20 mouse cellular contexts compared by ENCODE assay signal in genomic region chr13:24909112-24909511, GRCm38 (mm10). TPM values are rescaled to one million over a fixed set of nuclear protein-coding genes. Genes with fewer than 3 reads are reported as not detected.
DNase-seq lines count a peak whose midpoint lies in the region; ATAC-seq and TF ChIP-seq lines count a peak whose summit lies in the region.
"Had no signal": no experiment of that assay in that cellular context is flagged by ENCODE, and none has a peak within 500 bp of the region (broad histone marks: within the 10 kb centered on the region; RNA-seq: fewer than 3 reads in every experiment).

No protein-coding gene starts in this region.

- H3K9me3 ChIP-seq in intestine, postnatal 0 days (ENCODE audit: control insufficient read depth): no peaks in the 10 kb centered on the region
- H3K9me3 ChIP-seq in intestine, embryonic 16.5 days (ENCODE audit: control insufficient read depth, low read length): no peaks in the 10 kb centered on the region
- no peaks in the 10 kb centered on the region for H3K9me3 ChIP-seq in midbrain, postnatal 0 days (ENCODE audit: low read length)
- no peaks in the 10 kb centered on the region for H3K9me3 ChIP-seq in midbrain, embryonic 11.5 days (ENCODE audit: control insufficient read depth, low read length)
- H3K9me3 ChIP-seq: forebrain, embryonic 10.5 days; heart, embryonic 15.5 days; liver, embryonic 15.5 days; midbrain, embryonic 10.5 days; neural tube, embryonic 12.5 days had no signal

- no peak for ATAC-seq in intestine, postnatal 0 days
- no peak for ATAC-seq in intestine, embryonic 16.5 days
- ATAC-seq in midbrain, postnatal 0 days (ENCODE audit: low FRiP score): no peak
- ATAC-seq in midbrain, embryonic 11.5 days (ENCODE audit: low FRiP score): no peak
- ATAC-seq in common myeloid progenitor, adult 5-6 weeks (replicated peaks; ENCODE audit: low read depth, poor library complexity, severe bottlenecking): peak; percentile 45; the same call in 1 of the 2 replicates

- H3K27me3 ChIP-seq in intestine, postnatal 0 days (replicated peaks; ENCODE audit: control insufficient read depth, insufficient read depth, low read length): no peaks in the 10 kb centered on the region
- H3K27me3 ChIP-seq in intestine, embryonic 16.5 days (replicated peaks; ENCODE audit: control insufficient read depth, insufficient read depth, low read length): no peaks in the 10 kb centered on the region
- no peaks in the 10 kb centered on the region for H3K27me3 ChIP-seq in midbrain, postnatal 0 days (ENCODE audit: insufficient read depth, low read length)
- H3K27me3 ChIP-seq in midbrain, embryonic 11.5 days (ENCODE audit: control insufficient read depth, insufficient read depth, low read length): no peaks in the 10 kb centered on the region
- H3K27me3 ChIP-seq: heart, embryonic 15.5 days; liver, embryonic 15.5 days; neural tube, embryonic 12.5 days had no signal

- H3K27ac ChIP-seq in intestine, postnatal 0 days (ENCODE audit: low read depth, low read length): no peak overlapping the region
- H3K27ac ChIP-seq in intestine, embryonic 16.5 days (ENCODE audit: low read length): no peak overlapping the region
- H3K27ac ChIP-seq in midbrain, postnatal 0 days (ENCODE audit: low read depth, low read length): no peak overlapping the region
- H3K27ac ChIP-seq in midbrain, embryonic 11.5 days (ENCODE audit: low read depth, low read length): no peak overlapping the region
- H3K27ac ChIP-seq: forebrain, embryonic 10.5 days; gastrocnemius, adult 2 months; heart, embryonic 15.5 days; liver, embryonic 15.5 days; midbrain, embryonic 10.5 days; neural tube, embryonic 12.5 days had no signal

- DNase-seq in midbrain, postnatal 0 days (ENCODE audit: low spot score): no peak
- DNase-seq in midbrain, embryonic 11.5 days (ENCODE audit: low spot score, missing footprints): no peak
- no peak for DNase-seq in gastrocnemius, postnatal 10 days
- no peak for DNase-seq in neural tube, embryonic 10.5 days (ENCODE audit: extremely low spot score, low spot score)
- DNase-seq: cerebellum, adult 9-11 months; gastrocnemius, adult 2 months; heart, adult 11 months; kidney, adult 8-10 months; kidney, postnatal 36 days; lung, postnatal 14 days; right cerebral cortex, postnatal 4 days had no signal

- H3K4me2 ChIP-seq in intestine, postnatal 0 days (replicated peaks; ENCODE audit: low read depth): no peak overlapping the region
- no peak overlapping the region for H3K4me2 ChIP-seq in intestine, embryonic 16.5 days (ENCODE audit: low read depth, low read length)
- no peak overlapping the region for H3K4me2 ChIP-seq in midbrain, postnatal 0 days (ENCODE audit: low read depth, low read length, poor library complexity, severe bottlenecking)
- H3K4me2 ChIP-seq in midbrain, embryonic 11.5 days: no peak overlapping the region
- H3K4me2 ChIP-seq: heart, embryonic 15.5 days; liver, embryonic 15.5 days; neural tube, embryonic 12.5 days had no signal

- no peak overlapping the region for H3K9ac ChIP-seq in intestine, postnatal 0 days (ENCODE audit: low read depth, low read length)
- H3K9ac ChIP-seq in intestine, embryonic 16.5 days (ENCODE audit: low read depth, low read length): no peak overlapping the region
- H3K9ac ChIP-seq in midbrain, postnatal 0 days (replicated peaks; ENCODE audit: low read length, poor library complexity, severe bottlenecking): no peak overlapping the region
- H3K9ac ChIP-seq in midbrain, embryonic 11.5 days (ENCODE audit: low read length): no peak overlapping the region
- H3K9ac ChIP-seq: heart, embryonic 15.5 days; liver, embryonic 15.5 days; neural tube, embryonic 12.5 days had no signal

- WGBS in intestine, postnatal 0 days: 100% methylated on average over 1 of the region's 1 CpGs
- 93% methylated on average over 1 of the region's 1 CpGs for WGBS in intestine, embryonic 16.5 days
- 98% methylated on average over 1 of the region's 1 CpGs for WGBS in midbrain, postnatal 0 days
- 94% methylated on average over 1 of the region's 1 CpGs for WGBS in midbrain, embryonic 11.5 days

- peaks cover 5% of the 10 kb centered on the region; the same call in 1 of the 2 replicates for H3K36me3 ChIP-seq in intestine, postnatal 0 days (ENCODE audit: control insufficient read depth, insufficient read depth)
- peaks cover 2% of the 10 kb centered on the region; the same call in 1 of the 2 replicates for H3K36me3 ChIP-seq in intestine, embryonic 16.5 days (ENCODE audit: control insufficient read depth, insufficient read depth, low read length)
- peaks cover 23% of the 10 kb centered on the region for H3K36me3 ChIP-seq in midbrain, postnatal 0 days (ENCODE audit: insufficient read depth, low read length)
- no peaks in the 10 kb centered on the region; the same call in 1 of the 2 replicates for H3K36me3 ChIP-seq in midbrain, embryonic 11.5 days (ENCODE audit: control insufficient read depth, insufficient read depth, low read length)
- H3K36me3 ChIP-seq: liver, embryonic 15.5 days had no signal

- no peaks in the 10 kb centered on the region for H3K4me1 ChIP-seq in intestine, postnatal 0 days (replicated peaks; ENCODE audit: control insufficient read depth, insufficient read depth, low read length)
- no peaks in the 10 kb centered on the region for H3K4me1 ChIP-seq in intestine, embryonic 16.5 days (ENCODE audit: control insufficient read depth, insufficient read depth, low read length)
- H3K4me1 ChIP-seq in midbrain, postnatal 0 days (ENCODE audit: insufficient read depth, low read length): no peaks in the 10 kb centered on the region
- no peaks in the 10 kb centered on the region for H3K4me1 ChIP-seq in midbrain, embryonic 11.5 days (ENCODE audit: control insufficient read depth, insufficient read depth, low read length)
- H3K4me1 ChIP-seq: heart, embryonic 15.5 days; liver, embryonic 15.5 days; neural tube, embryonic 12.5 days had no signal

- H3K4me3 ChIP-seq in intestine, postnatal 0 days (ENCODE audit: low read depth, low read length): no peak overlapping the region
- no peak overlapping the region for H3K4me3 ChIP-seq in intestine, embryonic 16.5 days (ENCODE audit: low read length)
- H3K4me3 ChIP-seq in midbrain, postnatal 0 days (ENCODE audit: low read depth, low read length): no peak overlapping the region
- no peak overlapping the region for H3K4me3 ChIP-seq in midbrain, embryonic 11.5 days (ENCODE audit: low read depth, low read length)
- H3K4me3 ChIP-seq: forebrain, embryonic 10.5 days; gastrocnemius, adult 2 months; heart, embryonic 15.5 days; liver, embryonic 15.5 days; midbrain, embryonic 10.5 days; neural tube, embryonic 12.5 days had no signal

- TF ChIP-seq CTCF in intestine, postnatal 0 days (IDR thresholded peaks at IDR 0.05; ENCODE audit: low read depth): peak; percentile 50
- TF ChIP-seq CTCF in midbrain, postnatal 0 days (IDR thresholded peaks at IDR 0.05): peak; percentile 45

RNA-seq across cellular contexts. Expression of gene Aldh5a1, which starts 28.3 kb away (rescaled TPM):
- polyA plus RNA-seq in intestine, postnatal 0 days (2015; fragmentation: Nextera tagmentation; extraction: Ambion mirVana): 5.0 and 5.4 TPM in 2 replicates
- 8.1 TPM in 2 replicates for polyA plus RNA-seq in intestine, embryonic 16.5 days (2015; fragmentation: Nextera tagmentation; extraction: Ambion mirVana)
- 45.8 and 53.8 TPM in 2 replicates for total RNA-seq in midbrain, postnatal 0 days (2014; rRNA removed)
- polyA plus RNA-seq in midbrain, postnatal 0 days (2015; fragmentation: Nextera tagmentation; extraction: Ambion mirVana): 14.6 and 15.4 TPM in 2 replicates
- polyA plus RNA-seq in midbrain, embryonic 11.5 days (2014; fragmentation: Nextera tagmentation; extraction: Ambion mirVana): 8.6 and 9.1 TPM in 2 replicates
- 0.58 and 1.3 TPM in 2 replicates for total RNA-seq in common myeloid progenitor, adult 5-6 weeks (2017)
- total RNA-seq in gastrocnemius, postnatal 10 days (2021): 1 to 10 TPM; 3.0 to 3.3 TPM
- total RNA-seq: monocyte, adult 5-6 weeks had no signal

RNA-seq across cellular contexts. Expression of gene Gpld1, which starts 33.8 kb away (rescaled TPM):
- 0.59 and 0.65 TPM in 2 replicates for polyA plus RNA-seq in intestine, postnatal 0 days (2015; fragmentation: Nextera tagmentation; extraction: Ambion mirVana)
- 2.0 and 2.4 TPM in 2 replicates for polyA plus RNA-seq in intestine, embryonic 16.5 days (2015; fragmentation: Nextera tagmentation; extraction: Ambion mirVana)
- 5.5 and 6.3 TPM in 2 replicates for total RNA-seq in midbrain, postnatal 0 days (2014; rRNA removed)
- 2.6 and 3.8 TPM in 2 replicates for polyA plus RNA-seq in midbrain, postnatal 0 days (2015; fragmentation: Nextera tagmentation; extraction: Ambion mirVana)
- 0.23 and 0.47 TPM in 2 replicates for polyA plus RNA-seq in midbrain, embryonic 11.5 days (2014; fragmentation: Nextera tagmentation; extraction: Ambion mirVana)
- total RNA-seq in common myeloid progenitor, adult 5-6 weeks (2017): 0.46 and 0.49 TPM in 2 replicates
- under 1 TPM; 0.40 to 0.54 TPM for total RNA-seq in gastrocnemius, postnatal 10 days (2021)
